Mouse (Mus musculus) bone marrow macrophage, adult 2 months (primary cell): ENCODE data around the gene Map7d1. TPM values are rescaled to one million over a fixed set of nuclear protein-coding genes. Genes with fewer than 3 reads are reported as not detected.

Experiments used
- H3K27ac ChIP-seq: 2 replicates; pipeline ENCODE4 v1.5.1; 2012; ENCODE audit warnings: low read depth, low read length; ENCODE audit not compliant: insufficient read depth
- H3K4me1 ChIP-seq: 2 replicates; pipeline ENCODE4 v1.6.1; 2012; ENCODE audit warnings: low read length; ENCODE audit not compliant: control insufficient read depth, insufficient read depth
- H3K4me3 ChIP-seq: 2 replicates; pipeline ENCODE4 v1.5.1; 2012; ENCODE audit warnings: mild to moderate bottlenecking, low read length, moderate library complexity; ENCODE audit not compliant: insufficient read depth
- CTCF ChIP-seq: IDR thresholded peaks from 2 replicates; pipeline ENCODE4 v1.5.1; 2012; ENCODE audit warnings: low read depth, mild to moderate bottlenecking, low read length, moderate library complexity
- POLR2A ChIP-seq: IDR thresholded peaks from 2 replicates; pipeline ENCODE4 v1.6.1; 2012; ENCODE audit warnings: mild to moderate bottlenecking, low read depth, low read length, borderline replicate concordance
- polyA plus RNA-seq: library from polyadenylated mRNA; stranded (reverse); fragments of >200 nt; gene quantifications from 2 replicates; pipeline ENCODE4 v1.2.4, GENCODE M21; 2012; ENCODE audit not compliant: missing spikeins, insufficient read depth, insufficient read length

Map7d1 gene
- polyA plus RNA-seq, 1 experiment, result 131 TPM

- no peak overlapping the region for H3K27ac ChIP-seq
- TF ChIP-seq POLR2A (no peak), CTCF (no peak)
- peaks cover 36% of the 10 kb centered on the region for H3K4me1 ChIP-seq
- no peak overlapping the region for H3K4me3 ChIP-seq
Observed at GRCm38 (mm10) chr4:126194916-126195315, 61.2 kb downstream of the Map7d1 start.

- no peak for TF ChIP-seq CTCF
- no peak for TF ChIP-seq POLR2A
- Histone ChIP-seq H3K27ac (no peak overlapping the region), H3K4me1 (peaks cover 33% of the 10 kb centered on the region), H3K4me3 (no peak overlapping the region)
Observed at GRCm38 (mm10) chr4:126194216-126194615, 61.9 kb downstream of the Map7d1 start.

- H3K4me1 ChIP-seq, result peaks cover 11% of the 10 kb centered on the region
- H3K27ac ChIP-seq, result no peak overlapping the region
- H3K4me3 ChIP-seq, result no peak overlapping the region
- TF ChIP-seq POLR2A (no peak), CTCF (no peak)
Observed at GRCm38 (mm10) chr4:126190636-126191035, 65.5 kb downstream of the Map7d1 start.

GRCm38 (mm10) chr4:126187096-126187495 lies 69.0 kb downstream of the Map7d1 start:
- Histone ChIP-seq H3K27ac (no peak overlapping the region), H3K4me3 (no peak overlapping the region), H3K4me1 (peaks cover 2% of the 10 kb centered on the region; the same call in 1 of the 2 replicates)
- TF ChIP-seq POLR2A (no peak), CTCF (no peak)

GRCm38 (mm10) chr4:126183034-126183433 lies 73.1 kb downstream of the Map7d1 start:
- TF ChIP-seq CTCF (no peak), POLR2A (no peak)
- Histone ChIP-seq H3K4me1 (no peaks in the 10 kb centered on the region), H3K27ac (no peak overlapping the region), H3K4me3 (no peak overlapping the region)

Other genes starting within 250 kb of the Map7d1 start
- gene Csf3r, start 231.8 kb downstream of the Map7d1 start, polyA plus RNA-seq, result 99.3 and 112 TPM in 2 replicates
- 93.3 and 98.8 TPM in 2 replicates for gene Mrps15, start 209.4 kb downstream of the Map7d1 start, polyA plus RNA-seq
- gene Oscp1, start 197.8 kb downstream of the Map7d1 start, polyA plus RNA-seq, result 3.7 and 6.2 TPM in 2 replicates
- 37.9 and 38.6 TPM in 2 replicates for gene Lsm10, start 159.7 kb downstream of the Map7d1 start, polyA plus RNA-seq
- gene Stk40, start 152.4 kb downstream of the Map7d1 start, polyA plus RNA-seq, result 25.5 and 26.5 TPM in 2 replicates
- 20.7 and 23.1 TPM in 2 replicates for gene Eva1b, start 108.6 kb downstream of the Map7d1 start, polyA plus RNA-seq
- 1.3 and 2.0 TPM in 2 replicates for gene Sh3d21, start 92.9 kb downstream of the Map7d1 start, polyA plus RNA-seq
- gene Thrap3, start 53.6 kb downstream of the Map7d1 start, polyA plus RNA-seq, result 230 and 236 TPM in 2 replicates
- 69.6 and 79.6 TPM in 2 replicates for gene Trappc3, start 6.0 kb upstream of the Map7d1 start, polyA plus RNA-seq
- not detected in 2 replicates for gene Col8a2, start 30.4 kb upstream of the Map7d1 start, polyA plus RNA-seq
- gene Adprhl2, start 65.4 kb upstream of the Map7d1 start, polyA plus RNA-seq, result 16.1 and 16.9 TPM in 2 replicates
- gene Tekt2, start 69.3 kb upstream of the Map7d1 start, polyA plus RNA-seq, result 0.86 and 1.2 TPM in 2 replicates
- gene Ago3, start 173.2 kb upstream of the Map7d1 start, polyA plus RNA-seq, result 21.9 and 24.4 TPM in 2 replicates
- gene Ago1, start 212.2 kb upstream of the Map7d1 start, polyA plus RNA-seq, result 27.3 and 29.1 TPM in 2 replicates